Mouse (Mus musculus): Measurements from ENCODE around the gene Atg7.
A peak's percentile ranks its signal among the peaks of the same experiment; 100 is the strongest.

Atg7 gene

DNA sequence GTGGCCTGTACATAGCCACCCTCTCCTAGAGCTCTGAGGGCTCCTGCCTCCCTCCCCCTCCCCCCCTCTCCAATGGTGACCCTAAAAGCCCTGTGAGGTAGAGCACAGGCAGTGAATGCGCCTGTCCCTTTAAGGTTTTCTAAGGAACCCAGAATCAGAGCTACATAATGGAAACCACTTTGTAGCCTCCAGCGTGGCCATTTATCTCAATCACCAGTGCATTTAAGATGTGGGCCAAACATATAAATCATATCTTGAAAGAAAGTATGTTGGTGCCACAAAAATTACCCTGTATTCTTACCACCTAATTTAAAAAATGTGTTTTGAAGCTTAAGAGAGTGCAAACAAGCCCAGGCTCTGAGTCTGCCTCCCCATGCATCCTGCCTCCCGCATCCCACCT is 209.8 kb downstream of the Atg7 start:
- DNase-seq (ENCODE audit: low spot score in 2 of 2) = no peak

DNA sequence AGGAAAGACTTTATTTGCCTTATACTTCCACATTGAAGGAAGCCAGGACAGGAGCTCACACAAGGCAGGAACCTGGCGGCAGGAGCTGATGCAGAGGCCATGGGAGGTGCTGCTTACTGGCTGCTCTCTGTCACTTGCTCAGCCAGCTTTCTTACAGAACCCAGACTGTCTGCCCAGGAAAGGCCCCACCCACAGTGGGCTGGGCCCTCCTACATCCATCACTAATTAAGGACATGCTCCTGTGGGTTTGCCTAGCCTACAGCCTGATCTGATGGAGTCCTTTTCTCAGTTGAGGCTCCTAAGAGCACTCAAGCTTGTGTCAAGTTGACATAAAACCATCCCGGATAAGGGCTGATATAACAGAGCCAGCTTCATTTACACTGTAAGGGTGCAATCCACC is 211.5 kb downstream of the Atg7 start:
- DNase-seq (ENCODE audit: low spot score in 2 of 2) = no peak

DNA sequence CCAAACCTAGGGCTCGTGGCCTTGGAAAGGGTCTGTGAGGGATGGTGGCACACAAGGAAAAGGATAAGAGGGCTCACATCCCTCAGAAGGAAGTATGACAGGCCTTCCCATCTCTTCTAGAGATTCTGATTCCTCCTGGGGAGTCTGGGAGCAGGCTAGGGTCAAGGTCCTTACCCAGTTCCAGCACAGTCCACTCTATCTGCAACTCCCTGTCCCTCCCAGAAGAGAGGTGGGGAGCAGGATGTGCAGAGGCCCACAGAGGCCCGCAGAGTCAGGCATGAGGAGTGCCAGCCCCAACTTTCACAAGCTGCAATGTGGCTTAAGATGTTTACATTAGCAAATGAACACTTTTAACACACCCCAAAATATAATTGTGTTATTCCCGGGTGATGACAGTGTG is 212.7 kb downstream of the Atg7 start:
- DNase-seq (ENCODE audit: low spot score in 2 of 2) = no peak

DNA sequence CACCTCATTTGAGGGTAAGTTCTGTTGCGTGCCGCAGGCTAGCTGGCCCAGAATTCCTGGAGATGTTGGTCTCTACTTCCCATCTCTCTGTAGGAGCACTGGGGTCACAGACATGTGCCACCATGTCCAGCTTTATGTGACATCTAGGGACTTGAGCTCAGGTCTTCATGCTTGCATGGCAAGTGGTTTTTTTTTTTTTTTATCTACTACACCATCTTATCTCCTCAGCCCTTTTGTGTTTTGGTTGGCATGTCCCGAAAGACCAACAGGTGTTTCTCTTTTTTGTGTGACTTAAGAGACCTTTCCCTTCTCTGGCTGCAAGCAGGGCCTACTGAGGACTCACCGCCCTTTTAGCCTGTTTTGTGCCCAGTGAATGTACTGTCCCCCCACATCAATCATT is 213.6 kb downstream of the Atg7 start:
- DNase-seq (ENCODE audit: low spot score in 2 of 2) = no peak

DNA sequence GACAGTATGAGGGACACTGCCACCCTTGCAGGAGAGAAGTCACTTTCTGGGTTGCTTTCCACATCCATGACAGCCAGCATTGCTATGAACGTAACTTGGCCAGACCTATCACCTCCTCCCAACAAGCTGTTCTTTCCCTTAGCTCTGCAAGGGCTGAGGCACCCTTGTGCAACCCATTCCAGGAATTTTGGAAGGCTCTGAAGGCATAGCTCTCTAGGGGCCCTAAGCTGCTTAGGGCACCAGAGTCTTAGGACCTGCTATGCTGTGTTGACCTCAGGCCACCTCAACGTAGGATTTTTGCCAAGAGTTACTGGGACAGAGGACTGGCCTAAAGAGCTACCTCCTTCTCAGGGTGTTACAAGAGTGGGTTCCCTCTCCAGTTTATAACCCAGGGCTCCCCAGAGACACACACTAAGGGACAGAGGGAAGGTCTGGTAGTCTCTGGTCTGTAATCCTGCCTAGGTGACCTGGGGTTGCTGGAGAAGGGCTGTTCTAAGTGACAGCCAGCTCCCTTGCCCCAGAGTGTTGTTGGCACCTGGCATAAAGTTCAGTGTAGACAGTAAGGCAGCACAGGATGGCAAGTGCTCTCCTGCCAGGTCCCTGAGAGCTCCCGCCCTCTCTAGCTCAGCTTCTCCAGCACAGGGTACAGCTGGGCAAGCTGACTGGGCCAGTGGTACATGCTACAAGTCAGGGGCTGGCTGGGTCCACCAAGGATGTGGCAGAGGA is 215.3 kb downstream of the Atg7 start:
- no peak for DNase-seq (ENCODE audit: low spot score in 2 of 2)

DNA sequence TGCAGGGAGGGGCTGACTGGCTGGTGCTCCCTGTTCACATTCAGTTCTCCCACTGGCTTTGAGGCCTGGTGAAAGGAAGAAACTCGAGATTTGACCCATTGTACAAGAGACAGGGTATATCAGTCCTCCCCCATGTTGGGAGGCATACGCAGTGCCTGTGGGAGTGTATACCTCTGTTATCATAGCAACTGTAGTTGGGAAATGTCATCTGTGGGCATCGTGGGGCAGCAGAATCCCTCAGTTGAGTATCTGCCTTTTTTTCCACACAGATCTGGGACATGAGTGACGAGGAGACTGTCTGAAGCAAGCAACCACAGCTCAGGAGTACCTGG is 215.8 kb downstream of the Atg7 start:
- DNase-seq (ENCODE audit: low spot score in 2 of 2) = no peak

DNA sequence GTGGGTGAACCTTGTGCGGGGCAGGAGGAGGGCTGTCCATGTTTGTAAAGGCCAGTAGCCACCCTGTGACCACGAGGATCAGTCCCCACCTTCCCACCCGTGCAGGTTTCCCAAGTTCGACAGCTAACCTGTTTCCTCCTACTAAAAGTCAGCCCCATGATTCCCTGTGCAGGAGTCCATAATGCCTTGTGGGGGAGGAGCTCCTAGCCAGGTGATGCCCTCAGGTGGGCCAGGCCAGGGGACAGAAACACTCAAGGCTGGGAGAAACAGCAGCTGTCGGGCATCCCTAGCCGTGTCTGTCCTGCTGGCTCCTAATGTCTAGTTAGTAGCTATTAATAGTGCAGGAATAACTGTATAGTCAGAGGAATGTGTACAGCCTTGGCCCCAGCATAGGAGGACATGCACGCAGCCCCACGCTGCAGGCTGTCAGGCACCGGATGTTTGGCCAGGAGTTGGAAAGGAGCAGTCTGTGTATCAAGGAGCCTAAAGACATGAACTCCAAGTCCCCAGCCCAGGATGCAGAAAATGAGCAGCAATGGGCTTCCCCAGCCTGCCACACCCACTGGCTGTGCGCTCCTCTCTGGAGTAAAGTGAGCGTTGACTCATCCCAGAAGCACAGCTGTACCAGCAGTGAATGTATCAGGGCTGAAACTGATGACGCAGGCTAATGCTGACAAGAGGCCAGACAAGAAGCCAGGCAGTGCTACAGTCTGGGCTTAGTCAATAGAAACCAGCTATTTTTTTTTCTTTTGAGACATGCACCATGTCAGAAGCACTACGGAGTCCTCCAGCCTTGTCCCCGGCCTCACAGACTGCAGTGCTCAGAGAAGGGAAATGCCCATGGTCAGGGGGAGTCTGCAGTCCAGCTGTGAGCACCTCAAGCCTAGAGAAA is 218.0 kb downstream of the Atg7 start:
- DNase-seq (ENCODE audit: low spot score in 2 of 2) = no peak

DNA sequence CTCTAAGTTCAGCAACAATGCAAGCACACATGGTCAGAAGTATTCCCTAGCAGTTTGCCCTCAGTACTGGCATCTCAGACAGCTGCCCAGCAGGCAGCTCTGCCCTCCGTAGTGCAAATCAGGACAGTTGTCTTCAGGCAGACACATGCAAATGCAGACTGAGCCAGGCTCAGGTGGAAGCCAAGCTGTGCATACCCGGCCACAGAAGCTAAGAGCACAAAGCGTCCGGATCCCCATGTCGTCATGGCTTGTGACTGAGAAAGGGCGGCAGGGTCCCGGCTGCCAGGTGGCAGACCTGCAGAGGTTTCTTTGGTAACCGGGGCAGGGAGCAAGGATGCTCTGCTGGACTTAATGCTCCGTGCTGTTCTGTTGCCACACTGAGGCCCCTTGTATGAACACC is 218.7 kb downstream of the Atg7 start:
- no peak for DNase-seq (ENCODE audit: low spot score in 2 of 2)

DNA sequence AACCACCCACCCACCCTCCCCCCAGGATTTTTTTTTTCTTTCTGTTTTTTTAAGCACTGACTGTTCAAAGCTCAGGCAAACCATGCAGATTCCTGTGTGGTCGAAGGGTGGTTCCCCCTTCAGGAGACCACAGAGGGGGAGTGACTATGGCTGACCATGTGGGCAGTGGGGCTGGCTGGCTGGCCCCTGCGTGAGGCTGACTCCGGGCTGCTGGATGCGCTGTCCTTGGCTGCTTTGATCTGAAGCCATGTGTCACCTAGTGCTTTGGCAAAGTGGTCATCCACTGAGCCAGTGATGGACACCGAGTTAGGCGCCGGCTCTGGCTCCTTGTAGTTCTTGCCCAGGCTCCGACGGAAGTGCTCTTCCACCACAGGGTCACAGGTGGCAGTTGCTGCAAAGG is 219.1 kb downstream of the Atg7 start:
- no peak for DNase-seq (ENCODE audit: low spot score in 2 of 2)

DNA sequence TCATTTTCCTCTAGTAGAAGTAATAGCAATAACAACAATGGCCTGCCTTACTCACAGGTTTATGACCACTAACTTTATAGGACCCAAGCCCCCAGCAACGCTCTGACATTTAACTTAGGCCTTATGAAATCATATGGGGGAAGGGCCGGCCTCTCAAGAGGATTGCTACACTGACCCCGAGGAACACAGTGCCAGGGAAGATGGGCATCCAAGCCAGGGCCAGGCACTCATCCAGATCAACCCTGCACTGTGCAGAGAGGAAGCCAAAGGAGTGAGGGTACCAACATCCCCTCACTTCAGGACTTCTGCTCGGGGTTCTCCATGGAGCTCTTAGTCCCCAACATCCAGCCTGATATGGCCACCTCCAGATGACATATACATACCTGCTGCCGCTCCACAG is 220.6 kb downstream of the Atg7 start:
- no peak for DNase-seq (ENCODE audit: low spot score in 2 of 2)

DNA sequence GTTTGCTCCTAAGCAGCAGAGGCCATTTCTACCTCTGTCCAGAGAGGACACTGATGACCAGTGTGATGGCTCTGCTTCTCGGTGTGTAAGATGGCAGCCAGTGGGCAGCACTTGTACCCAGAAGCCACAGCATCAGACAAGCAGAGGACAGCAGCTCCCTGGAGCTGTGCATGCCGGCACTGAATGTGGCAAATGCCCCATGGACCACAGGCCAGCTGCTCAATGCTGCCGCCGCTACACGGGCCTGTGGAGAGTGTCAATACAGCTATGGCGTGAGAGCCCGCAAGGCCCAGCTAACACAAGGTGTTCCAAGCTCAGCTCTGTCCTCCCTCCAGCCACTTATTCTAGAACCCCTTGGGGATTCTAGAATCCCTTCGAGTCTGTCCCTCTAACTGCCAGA is 221.5 kb downstream of the Atg7 start:
- no peak for DNase-seq (ENCODE audit: low spot score in 2 of 2)

DNA sequence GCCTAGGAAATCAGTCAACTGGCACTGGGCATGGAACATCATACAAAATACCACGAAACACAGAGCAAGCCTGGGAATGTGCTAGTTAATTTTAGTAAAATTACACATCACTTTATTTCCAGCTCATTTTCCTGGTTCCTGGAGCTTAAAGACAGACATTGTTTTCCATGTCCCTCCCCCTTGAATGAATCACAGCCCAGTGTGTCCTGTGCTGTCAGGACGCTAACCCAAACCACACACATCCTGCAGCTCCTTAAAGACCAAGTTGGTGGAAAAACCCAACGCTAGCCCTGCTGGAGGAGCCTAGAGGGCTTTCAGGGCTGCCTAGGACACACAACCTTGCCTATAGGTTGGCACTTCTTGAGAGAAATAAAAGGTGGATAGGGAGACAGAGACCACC is 223.2 kb downstream of the Atg7 start:
- DNase-seq (ENCODE audit: low spot score in 2 of 2) = no peak

DNA sequence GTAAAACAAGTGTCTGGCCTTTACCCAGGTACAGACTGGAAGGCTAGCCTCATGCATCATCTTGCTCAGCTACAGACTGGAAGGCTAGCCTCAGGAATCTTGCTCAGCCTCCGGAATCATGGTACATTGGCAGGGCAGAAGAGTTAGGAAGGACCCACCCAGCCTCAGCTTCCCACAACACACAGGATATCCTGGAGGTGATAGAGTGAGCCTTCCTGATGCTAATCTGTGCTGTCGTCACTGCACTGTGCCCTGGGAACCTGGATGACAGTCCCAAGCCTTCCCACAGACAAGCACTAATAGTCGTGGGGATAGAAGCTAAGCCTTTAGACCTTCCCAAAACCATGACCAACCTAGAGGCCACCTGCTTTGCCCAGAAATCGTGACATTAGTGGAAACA is 223.7 kb downstream of the Atg7 start:
- no peak for DNase-seq (ENCODE audit: low spot score in 2 of 2)

DNA sequence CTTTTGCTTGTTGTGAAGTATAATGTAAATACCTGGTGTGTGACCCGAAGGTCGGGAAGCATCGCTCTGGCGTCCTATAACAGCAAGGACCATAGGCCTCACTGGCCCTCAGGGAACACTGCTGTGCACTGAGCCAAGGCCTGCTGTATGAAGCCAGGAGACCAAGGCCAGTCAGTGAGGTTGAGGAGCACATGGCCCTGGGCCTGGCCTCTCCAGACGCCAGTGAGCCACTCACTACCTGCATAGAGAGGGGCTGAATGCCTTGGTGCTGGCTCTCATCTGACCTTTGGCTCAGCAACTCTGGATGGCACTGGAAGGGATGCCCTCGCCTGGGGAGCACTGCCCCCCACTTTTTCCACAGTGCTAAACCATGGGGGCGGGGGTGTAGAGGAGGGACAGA is 225.8 kb downstream of the Atg7 start:
- no peak for DNase-seq (ENCODE audit: low spot score in 2 of 2)

DNA sequence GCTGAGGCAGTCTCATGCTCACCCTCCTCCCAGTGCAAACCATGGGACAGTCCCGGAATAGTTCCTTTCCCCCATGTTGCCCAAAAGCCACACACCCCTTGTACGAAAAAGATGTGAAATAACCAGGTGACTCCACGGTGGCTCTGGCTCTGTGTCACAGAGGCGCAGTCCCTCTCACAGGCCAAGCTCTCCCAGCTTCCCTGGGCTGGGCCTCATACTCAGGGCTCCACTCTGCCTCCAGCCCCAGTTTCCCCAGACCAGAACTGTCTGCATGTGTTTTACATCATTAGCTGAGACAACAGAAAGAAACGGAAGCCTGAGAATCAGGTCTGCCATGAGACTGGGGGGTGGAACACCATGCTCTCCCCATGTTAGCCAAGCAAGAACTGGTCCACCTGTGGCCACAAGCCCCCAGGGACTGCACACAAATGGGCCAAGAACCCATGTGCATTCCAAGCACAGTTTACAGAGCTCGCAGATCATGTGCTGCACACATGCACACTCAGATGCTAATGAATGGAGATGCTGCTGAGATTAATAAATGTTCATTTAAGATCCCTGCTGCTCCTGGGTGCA is 226.7 kb downstream of the Atg7 start:
- DNase-seq (ENCODE audit: low spot score in 2 of 2) = no peak

DNA sequence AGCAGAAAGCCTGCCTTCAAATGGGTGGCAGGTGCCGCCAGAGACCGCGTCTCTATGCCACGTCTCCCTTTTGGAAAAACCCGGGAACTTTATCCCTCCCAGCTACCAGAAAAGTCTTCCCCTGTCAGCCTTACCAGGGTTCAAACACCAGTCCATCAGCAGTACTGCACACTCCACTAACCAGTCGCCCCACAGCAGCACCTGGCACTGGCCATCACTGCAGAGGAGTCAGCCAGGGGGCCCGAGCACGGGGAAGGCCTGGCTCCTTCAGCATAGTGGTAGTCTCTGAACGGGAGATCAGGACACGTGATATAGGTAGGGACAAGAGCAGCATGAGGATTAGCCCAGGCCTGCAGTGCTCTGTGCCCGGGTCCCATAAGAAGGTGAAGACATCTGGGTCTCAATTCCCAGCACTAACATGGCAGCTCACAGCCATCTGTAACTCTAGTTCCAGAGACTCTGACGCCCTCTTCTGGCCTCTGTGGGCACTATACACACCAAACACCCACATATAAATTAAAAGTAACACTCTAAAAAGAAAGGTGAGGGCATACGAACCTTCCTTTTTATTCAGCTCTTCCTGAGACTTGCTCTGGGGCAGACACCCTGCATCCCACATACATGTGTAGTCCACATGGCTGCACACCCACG is 228.2 kb downstream of the Atg7 start:
- no peak for DNase-seq (ENCODE audit: low spot score in 2 of 2)

DNA sequence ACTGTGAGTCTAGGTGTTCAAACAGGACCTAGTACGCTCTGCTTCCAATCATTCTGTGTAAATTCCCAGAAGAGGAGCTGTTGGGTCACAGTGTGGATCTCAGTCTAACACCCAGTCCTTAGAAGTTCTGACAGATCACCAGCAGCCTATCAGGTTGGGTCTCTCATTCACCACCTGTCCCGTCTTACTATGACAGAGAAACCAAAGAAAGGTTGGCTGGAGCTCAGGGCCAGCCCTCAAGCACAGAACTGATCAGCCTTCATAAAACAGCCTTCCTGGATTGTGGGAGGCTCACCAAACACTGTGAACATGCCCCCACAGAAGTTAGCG is 230.9 kb downstream of the Atg7 start:
- no peak for DNase-seq (ENCODE audit: low spot score in 2 of 2)

DNA sequence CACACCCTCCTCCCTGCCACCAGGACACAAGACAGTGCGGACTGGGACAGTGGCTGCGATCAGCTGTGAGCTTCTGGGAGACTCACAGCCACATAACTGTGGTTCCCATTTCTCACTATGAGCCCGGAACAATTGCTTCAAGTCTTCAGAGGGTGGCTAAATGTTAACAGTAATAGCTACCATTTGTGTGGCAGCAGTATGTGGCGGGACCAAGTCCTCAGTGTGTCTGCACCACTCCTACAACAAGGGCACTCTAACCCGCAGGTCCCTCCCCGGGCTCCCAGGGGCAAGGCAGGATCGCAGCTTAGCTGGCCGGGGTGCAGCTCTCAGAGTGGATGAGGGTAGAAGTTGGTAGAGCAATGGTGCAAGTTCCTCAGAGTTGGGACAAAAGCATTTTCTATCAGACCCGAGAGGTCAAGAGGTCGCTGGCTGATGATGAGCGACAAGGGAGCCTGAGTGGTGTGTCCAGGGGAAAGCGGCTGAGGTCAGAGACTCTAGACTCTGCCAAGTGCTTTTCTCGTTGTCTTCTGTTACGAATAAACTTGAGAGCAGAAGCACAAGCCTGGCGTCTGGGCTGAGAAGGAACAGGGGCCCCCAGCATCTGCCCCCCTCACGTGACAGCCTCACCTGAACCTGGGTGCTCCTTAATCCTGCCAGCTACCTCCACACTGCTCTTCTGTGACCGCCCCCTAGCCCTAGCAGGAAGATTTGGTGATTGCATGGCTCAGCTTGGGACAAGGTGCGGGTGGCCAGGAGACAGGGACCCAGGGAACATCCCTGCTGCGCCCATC is 231.4 kb downstream of the Atg7 start:
- DNase-seq (ENCODE audit: low spot score in 2 of 2) = no peak

DNA sequence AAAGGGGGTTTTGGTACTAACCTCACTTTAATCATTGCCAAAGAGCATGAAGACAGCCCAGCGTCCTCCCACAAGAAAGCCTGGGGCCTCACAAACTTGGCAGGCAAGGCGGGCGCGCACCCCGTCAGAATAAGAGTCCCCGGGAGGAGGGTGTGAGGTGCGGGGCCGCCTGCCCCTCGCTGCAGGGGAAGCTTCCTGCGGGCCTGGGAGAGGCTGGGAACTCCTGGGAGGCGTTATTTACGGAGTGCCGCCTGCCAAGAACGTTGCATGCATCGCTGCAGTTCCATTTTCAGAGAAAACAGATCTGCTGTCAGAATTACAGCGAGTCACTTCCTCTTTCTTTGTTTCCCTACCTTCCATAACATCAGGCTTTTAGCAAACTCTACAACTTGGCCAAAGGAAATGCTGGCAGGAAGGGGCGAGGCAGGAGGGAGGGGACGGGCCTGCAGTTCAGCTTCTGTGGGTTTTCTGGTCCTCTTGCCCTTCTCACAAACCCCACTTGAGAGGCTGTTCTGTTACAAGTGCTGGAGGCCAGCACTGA is 232.2 kb downstream of the Atg7 start:
- DNase-seq (ENCODE audit: low spot score in 2 of 2) = peak; percentile 85 to 86

DNA sequence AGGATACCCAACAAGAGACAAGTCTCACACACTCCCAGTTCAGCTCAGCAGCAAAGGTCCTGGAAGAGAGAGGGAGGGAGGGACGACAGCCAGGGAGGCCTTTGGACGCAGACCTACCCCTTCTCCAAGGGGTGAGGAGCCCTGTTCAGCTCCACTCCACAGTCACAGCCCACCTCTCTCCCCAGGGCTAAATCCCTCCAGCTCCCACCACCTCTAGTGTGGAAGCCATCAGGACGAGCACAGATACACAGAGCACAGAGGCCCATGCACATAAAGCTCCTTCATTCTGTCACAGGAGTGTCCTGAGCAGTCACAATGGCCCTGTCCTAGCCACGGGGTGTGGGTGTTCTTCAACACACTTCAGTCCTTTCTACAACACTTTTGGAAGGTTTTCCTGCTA is 233.1 kb downstream of the Atg7 start:
- DNase-seq (ENCODE audit: low spot score in 2 of 2) = no peak

DNA sequence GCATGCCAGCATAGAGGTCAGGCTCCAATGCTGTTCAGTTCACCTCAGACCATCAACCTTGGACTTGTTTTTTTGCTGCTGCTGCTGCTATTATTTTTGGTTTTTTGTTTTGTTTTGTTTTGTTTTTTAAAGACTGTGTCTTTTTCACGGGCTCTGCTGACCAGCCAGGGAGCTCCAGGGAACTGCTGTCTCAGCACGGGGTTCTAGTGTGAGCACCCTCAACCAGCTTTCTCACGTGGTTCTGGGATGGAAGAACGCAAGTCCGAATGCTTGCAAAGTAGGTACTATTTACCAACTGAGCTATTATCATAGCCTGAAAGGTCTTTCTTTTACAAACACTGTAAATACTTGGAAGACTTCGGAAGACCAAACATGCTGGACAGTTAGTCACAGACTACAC is 233.6 kb downstream of the Atg7 start:
- DNase-seq (ENCODE audit: low spot score in 2 of 2) = no peak
